8 mouse cellular contexts compared by ENCODE assay signal in the genomic region with DNA sequence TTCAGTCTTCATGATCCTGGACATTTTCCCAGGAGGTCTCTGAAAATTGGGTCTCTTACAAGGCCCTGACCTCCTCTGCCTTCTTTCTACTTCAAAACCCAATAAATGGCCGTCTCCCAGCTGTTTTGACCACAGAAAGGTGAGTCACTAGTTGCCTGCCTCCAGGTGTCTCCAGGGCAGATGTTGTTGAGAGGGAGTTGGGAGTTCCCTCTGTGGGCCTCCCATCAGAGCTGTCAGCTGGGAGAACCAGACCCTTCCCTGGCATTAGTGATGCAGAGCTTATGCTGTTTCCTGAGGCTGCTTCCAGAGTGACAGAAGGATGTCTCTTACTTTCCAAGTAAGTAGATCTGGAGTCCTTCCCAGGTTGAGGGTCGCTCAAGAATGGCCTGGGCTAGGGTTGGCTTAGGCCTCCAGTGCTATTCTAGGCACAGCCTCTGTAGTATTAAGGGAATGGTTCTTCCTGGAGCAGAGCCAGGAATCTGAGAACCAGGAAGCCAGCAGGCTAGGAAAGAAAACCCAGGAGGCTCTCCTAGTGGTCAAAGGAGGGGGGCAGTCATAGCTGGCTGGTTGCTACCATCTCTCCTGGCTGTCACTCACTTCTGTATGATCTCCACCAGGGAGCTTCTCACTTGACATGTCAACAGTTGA. TPM values are rescaled to one million over a fixed set of nuclear protein-coding genes. Genes with fewer than 3 reads are reported as not detected.
DNase-seq lines count a peak whose midpoint lies in the region; ATAC-seq and TF ChIP-seq lines count a peak whose summit lies in the region.

No protein-coding gene starts in this region.

- TF ChIP-seq CTCF in intestine, postnatal 0 days (IDR thresholded peaks at IDR 0.05; ENCODE audit: low read depth): peak; percentile 16; the same call in 1 of the 2 replicates
- peak; percentile 43 for TF ChIP-seq CTCF in stomach, postnatal 0 days (IDR thresholded peaks at IDR 0.05; ENCODE audit: low read depth)

- 0 out of 2 replicates have a peak overlapping the region, but pooled peaks have one; percentile 85 for H3K9ac ChIP-seq in intestine, postnatal 0 days (ENCODE audit: low read depth, low read length)
- peak overlapping the region; percentile 79; the same call in 1 of the 2 replicates for H3K9ac ChIP-seq in lung, embryonic 15.5 days
- H3K9ac ChIP-seq in stomach, postnatal 0 days (ENCODE audit: low read length): no peak overlapping the region

- no peak for ATAC-seq in intestine, postnatal 0 days
- no peak for ATAC-seq in lung, embryonic 15.5 days (ENCODE audit: borderline replicate concordance, extremely low read depth, low FRiP score, low TSS enrichment)
- no peak for ATAC-seq in stomach, postnatal 0 days (ENCODE audit: low FRiP score, low TSS enrichment)

- intact Hi-C loops in left cerebral cortex, postnatal 10 days (cut with DNase I): loop anchor here (5.0 kb wide), 1 partner anchor 106 kb away; a partner anchor contains a TSS
- intact Hi-C loops in left cerebral cortex, postnatal 4 days (cut with DNase I): no loop called here

- no peaks in the 10 kb centered on the region for H3K9me3 ChIP-seq in intestine, postnatal 0 days (ENCODE audit: control insufficient read depth)
- H3K9me3 ChIP-seq in lung, embryonic 15.5 days: no peaks in the 10 kb centered on the region
- no peaks in the 10 kb centered on the region for H3K9me3 ChIP-seq in stomach, postnatal 0 days (ENCODE audit: control insufficient read depth, low read length)

- H3K27me3 ChIP-seq in intestine, postnatal 0 days (replicated peaks; ENCODE audit: control insufficient read depth, insufficient read depth, low read length): peaks cover 11% of the 10 kb centered on the region; the same call in 1 of the 2 replicates
- peaks cover 17% of the 10 kb centered on the region for H3K27me3 ChIP-seq in lung, embryonic 15.5 days
- no peaks in the 10 kb centered on the region for H3K27me3 ChIP-seq in stomach, postnatal 0 days (ENCODE audit: control insufficient read depth, insufficient read depth, low read length)

- peaks cover 25% of the 10 kb centered on the region for H3K36me3 ChIP-seq in intestine, postnatal 0 days (ENCODE audit: control insufficient read depth, insufficient read depth)
- no peaks in the 10 kb centered on the region for H3K36me3 ChIP-seq in lung, embryonic 15.5 days
- peaks cover 3% of the 10 kb centered on the region for H3K36me3 ChIP-seq in stomach, postnatal 0 days (ENCODE audit: control insufficient read depth, insufficient read depth, low read length)

- DNase-seq in left cerebral cortex, postnatal 10 days (ENCODE audit: extremely low spot score in 1 of 2, low spot score in 2 of 2): peak; percentile 54 to 57
- DNase-seq in left cerebral cortex, adult 11 months (ENCODE audit: low spot score): no peak
- peak; percentile 48 to 62 for DNase-seq in cerebellum, postnatal 10 days
- DNase-seq in heart, adult 18-20 months: peak; percentile 81 to 84
- DNase-seq in stomach, postnatal 0 days (ENCODE audit: low spot score): peak; percentile 46
- DNase-seq in left cerebral cortex, postnatal 4 days: no peak

- H3K27ac ChIP-seq in intestine, postnatal 0 days (ENCODE audit: low read depth, low read length): peak overlapping the region; percentile 28
- H3K27ac ChIP-seq in lung, embryonic 15.5 days: 0 out of 2 replicates have a peak overlapping the region, but pooled peaks have one; percentile 94
- H3K27ac ChIP-seq in stomach, postnatal 0 days (replicated peaks): peak overlapping the region; percentile 99

- peak overlapping the region; percentile 92 for H3K4me2 ChIP-seq in intestine, postnatal 0 days (replicated peaks; ENCODE audit: low read depth)
- peak overlapping the region; percentile 90 for H3K4me2 ChIP-seq in lung, embryonic 15.5 days
- H3K4me2 ChIP-seq in stomach, postnatal 0 days (replicated peaks; ENCODE audit: low read depth): peak overlapping the region; percentile 86

- H3K4me3 ChIP-seq in intestine, postnatal 0 days (ENCODE audit: low read depth, low read length): peak overlapping the region; percentile 80
- peak overlapping the region; percentile 72 for H3K4me3 ChIP-seq in lung, embryonic 15.5 days
- H3K4me3 ChIP-seq in stomach, postnatal 0 days (ENCODE audit: low read depth, low read length): peak overlapping the region; percentile 84

- TF ChIP-seq EP300 in stomach, postnatal 0 days (optimal IDR thresholded peaks at IDR 0.05): no peak

- peaks cover 13% of the 10 kb centered on the region for H3K4me1 ChIP-seq in intestine, postnatal 0 days (replicated peaks; ENCODE audit: control insufficient read depth, insufficient read depth, low read length)
- H3K4me1 ChIP-seq in lung, embryonic 15.5 days: peaks cover 19% of the 10 kb centered on the region
- H3K4me1 ChIP-seq in stomach, postnatal 0 days (replicated peaks; ENCODE audit: control insufficient read depth, insufficient read depth): peaks cover 4% of the 10 kb centered on the region; the same call in 1 of the 2 replicates

- WGBS in intestine, postnatal 0 days: 54% methylated on average over 2 of the region's 2 CpGs
- 64% methylated on average over 2 of the region's 2 CpGs for WGBS in lung, embryonic 15.5 days
- 47% methylated on average over 2 of the region's 2 CpGs for WGBS in stomach, postnatal 0 days

RNA-seq across cellular contexts. Expression of a gene that starts 2.1 kb away (rescaled TPM):
- 100 to 1,000 TPM; 194 to 199 TPM for total RNA-seq in left cerebral cortex, postnatal 10 days (2021)
- total RNA-seq in heart, adult 18-20 months (2021): 100 to 1,000 TPM; 433 to 445 TPM
- polyA plus RNA-seq in intestine, postnatal 0 days (2015; fragmentation: Nextera tagmentation; extraction: Ambion mirVana): 32.9 and 33.7 TPM in 2 replicates
- polyA plus RNA-seq in lung, embryonic 15.5 days (2015; fragmentation: Nextera tagmentation; extraction: Ambion mirVana): 18.0 and 19.7 TPM in 2 replicates
- polyA plus RNA-seq in stomach, postnatal 0 days (2015; fragmentation: Nextera tagmentation; extraction: Ambion mirVana): 29.4 and 37.1 TPM in 2 replicates
- total RNA-seq in left cerebral cortex, postnatal 4 days (2021): 100 to 1,000 TPM; 155 to 158 TPM

RNA-seq across cellular contexts. Expression of a gene that starts 25.7 kb away (rescaled TPM):
- total RNA-seq in left cerebral cortex, postnatal 10 days (2021): 10 to 100 TPM; 31.1 to 32.2 TPM
- 10 to 100 TPM; 24.0 to 27.0 TPM for total RNA-seq in heart, adult 18-20 months (2021)
- polyA plus RNA-seq in intestine, postnatal 0 days (2015; fragmentation: Nextera tagmentation; extraction: Ambion mirVana): 29.6 and 31.5 TPM in 2 replicates
- polyA plus RNA-seq in lung, embryonic 15.5 days (2015; fragmentation: Nextera tagmentation; extraction: Ambion mirVana): 47.5 and 52.2 TPM in 2 replicates
- polyA plus RNA-seq in stomach, postnatal 0 days (2015; fragmentation: Nextera tagmentation; extraction: Ambion mirVana): 36.1 and 40.0 TPM in 2 replicates
- total RNA-seq in left cerebral cortex, postnatal 4 days (2021): 10 to 100 TPM; 34.6 to 38.6 TPM

Comparison
In these comparisons a context has a peak if more than half of its experiments do, and no peak if none do; other contexts are left out.
1. DNase-seq: peak in left cerebral cortex, postnatal 10 days (2 of 2), cerebellum, postnatal 10 days (2 of 2), heart, adult 18-20 months (2 of 2) and stomach, postnatal 0 days (single experiment); none in left cerebral cortex, adult 11 months (single experiment) and left cerebral cortex, postnatal 4 days (single experiment).
2. H3K27ac ChIP-seq: peak in every context shown above with its lines; median percentile 99 in stomach, postnatal 0 days; 94 in lung, embryonic 15.5 days; 28 in intestine, postnatal 0 days.
3. Peak in every context shown above with its lines, with median percentiles within 50 percentile points of each other: H3K4me2 ChIP-seq and H3K4me3 ChIP-seq.